Mouse (Mus musculus) cerebellum, postnatal 14 days (tissue): Measurements from ENCODE around the gene Tmprss7.

Experiments used
- DNase-seq, 2 experiments: peaks; one replicate each; pipeline ENCODE4 v3.0.0; 2021; ENCODE audit warnings: mixed read lengths in 2 of 2

Tmprss7 gene

DNA sequence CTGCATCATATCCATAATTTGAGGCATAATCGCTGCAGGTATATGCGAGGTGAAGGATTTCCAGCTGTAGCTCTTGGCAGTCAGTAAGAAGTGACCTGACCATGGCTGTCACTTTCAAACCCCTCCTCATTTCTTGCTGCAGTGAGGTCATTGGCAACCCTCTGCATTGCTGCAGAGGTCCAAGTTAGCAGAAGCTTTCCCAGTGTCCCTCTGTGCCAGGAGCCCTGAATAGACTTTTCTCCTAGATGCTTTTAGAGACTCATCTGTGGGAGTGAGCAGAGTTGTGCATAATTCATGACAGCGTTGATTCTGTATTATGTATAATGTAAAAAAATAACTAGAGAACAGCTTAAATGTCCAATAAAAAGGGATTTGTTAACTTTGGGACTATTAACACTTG, 8.2 kb downstream of the Tmprss7 start:
- no peak for DNase-seq

DNA sequence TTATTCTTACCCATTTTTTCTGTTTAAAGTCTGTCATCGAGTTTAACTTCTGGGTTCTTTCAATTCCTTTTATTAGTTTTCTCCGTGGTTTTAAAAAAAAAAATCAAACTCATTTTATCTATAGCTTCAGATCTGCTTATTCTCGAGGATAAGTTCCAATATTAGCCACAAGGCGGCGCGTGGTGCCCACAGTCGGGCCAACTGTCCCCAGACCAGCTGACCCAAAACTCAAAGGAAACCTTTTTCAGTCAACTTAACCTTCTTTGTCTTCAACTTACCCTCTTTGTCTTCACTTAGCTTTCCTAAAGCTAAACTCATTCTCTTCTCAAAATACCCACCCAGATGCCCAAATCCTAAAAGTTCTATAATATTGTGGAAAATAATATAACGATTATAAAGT, 8.6 kb downstream of the Tmprss7 start:
- peak; percentile 92 to 94 for DNase-seq

GRCm38 (mm10) chr16:45676462-45676861, 17.0 kb downstream of the Tmprss7 start:
- no peak for DNase-seq

- DNase-seq = no peak
Observed at GRCm38 (mm10) chr16:45670005-45670404, 23.5 kb downstream of the Tmprss7 start.

GRCm38 (mm10) chr16:45668178-45668577, 25.3 kb downstream of the Tmprss7 start:
- no peak for DNase-seq

DNA sequence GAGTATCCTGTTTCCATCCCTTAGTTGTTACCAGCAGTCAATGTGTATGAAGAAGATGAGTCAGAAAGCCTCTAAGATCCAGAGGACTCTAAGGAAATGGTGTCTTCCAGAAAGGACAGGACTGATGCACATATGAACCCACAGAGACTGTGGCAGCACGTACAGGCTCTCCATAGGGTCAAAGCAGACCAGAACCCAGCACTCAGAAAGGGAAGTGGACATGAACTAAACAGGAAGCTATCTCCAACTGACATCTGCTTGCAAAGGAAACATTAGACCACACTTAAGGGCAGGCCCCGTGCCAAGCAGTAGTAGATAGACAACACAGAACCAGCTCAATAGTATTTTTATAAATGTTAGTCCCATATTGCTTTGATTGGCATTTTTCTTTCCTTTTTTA, 27.3 kb downstream of the Tmprss7 start:
- DNase-seq = no peak

DNA sequence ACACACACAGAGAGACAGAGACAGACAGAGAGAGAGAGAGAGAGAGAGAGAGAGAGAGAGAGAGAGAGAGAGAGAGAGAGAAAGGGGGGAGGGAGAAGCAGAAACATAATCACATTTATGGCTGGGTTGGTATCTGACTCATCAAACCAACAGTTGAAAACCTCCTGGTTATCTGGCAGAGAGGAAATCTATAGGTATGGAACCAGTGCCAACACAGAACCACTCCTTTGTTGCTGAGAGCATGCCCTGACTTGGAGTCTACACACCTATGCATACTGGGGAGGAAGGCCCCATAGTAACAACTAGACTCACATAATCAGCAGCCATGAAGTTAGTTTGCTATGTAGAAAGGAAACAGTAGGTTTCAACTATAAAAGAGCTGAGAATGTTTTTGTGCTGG, 31.1 kb downstream of the Tmprss7 start:
- no peak for DNase-seq

DNA sequence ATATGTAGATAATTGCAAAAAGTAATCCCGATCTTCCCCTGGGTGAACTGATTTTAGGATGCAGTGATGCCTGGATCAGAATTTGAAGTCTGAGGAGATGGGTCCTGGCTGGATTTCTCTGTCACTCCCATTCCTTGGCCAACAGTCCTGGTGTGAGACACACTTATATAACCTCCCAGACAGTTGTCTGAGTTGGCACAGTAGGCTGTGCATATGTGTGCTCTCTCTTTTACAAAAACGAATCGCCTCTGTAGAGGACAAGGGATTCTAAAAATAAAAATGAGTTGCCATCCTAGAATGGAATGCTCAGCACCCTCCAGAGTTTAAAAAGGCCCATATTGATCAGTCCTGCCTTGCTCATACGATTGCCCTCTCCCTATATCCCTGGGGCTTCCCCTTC, 33.9 kb downstream of the Tmprss7 start:
- DNase-seq = peak; percentile 8 to 41

- DNase-seq = no peak
Observed at GRCm38 (mm10) chr16:45658248-45658647, 35.2 kb downstream of the Tmprss7 start.

- DNase-seq = no peak
Observed at GRCm38 (mm10) chr16:45657574-45658159, 35.8 kb downstream of the Tmprss7 start.

- no peak for DNase-seq
Observed at GRCm38 (mm10) chr16:45654465-45654864, 39.0 kb downstream of the Tmprss7 start.

DNA sequence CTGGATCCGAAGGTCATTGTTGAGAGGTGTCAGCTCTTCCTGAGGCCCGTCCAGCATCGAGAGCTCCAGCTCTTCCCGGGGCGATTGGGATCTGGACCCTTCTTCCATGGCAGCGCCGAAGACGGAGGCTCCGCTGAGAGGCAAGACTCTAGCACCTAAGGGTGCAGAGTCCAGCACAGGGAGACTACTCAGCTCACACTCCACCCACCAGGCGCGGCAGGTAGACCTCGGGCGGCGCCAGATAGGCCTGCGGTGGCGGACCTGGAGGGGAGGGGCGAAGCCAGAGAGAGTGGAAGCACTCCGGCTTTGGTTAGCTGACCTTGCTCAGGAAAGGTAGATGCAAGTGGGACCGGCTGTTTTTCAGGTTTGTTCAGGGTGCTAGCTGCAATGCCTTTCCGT, 39.5 kb downstream of the Tmprss7 start, which contains the start of gene BC016579:
Gene BC016579, minus strand, starts transcription at position 135 of the 399 bp plus-strand sequence.
- DNase-seq = peak; percentile 8 to 9

DNA sequence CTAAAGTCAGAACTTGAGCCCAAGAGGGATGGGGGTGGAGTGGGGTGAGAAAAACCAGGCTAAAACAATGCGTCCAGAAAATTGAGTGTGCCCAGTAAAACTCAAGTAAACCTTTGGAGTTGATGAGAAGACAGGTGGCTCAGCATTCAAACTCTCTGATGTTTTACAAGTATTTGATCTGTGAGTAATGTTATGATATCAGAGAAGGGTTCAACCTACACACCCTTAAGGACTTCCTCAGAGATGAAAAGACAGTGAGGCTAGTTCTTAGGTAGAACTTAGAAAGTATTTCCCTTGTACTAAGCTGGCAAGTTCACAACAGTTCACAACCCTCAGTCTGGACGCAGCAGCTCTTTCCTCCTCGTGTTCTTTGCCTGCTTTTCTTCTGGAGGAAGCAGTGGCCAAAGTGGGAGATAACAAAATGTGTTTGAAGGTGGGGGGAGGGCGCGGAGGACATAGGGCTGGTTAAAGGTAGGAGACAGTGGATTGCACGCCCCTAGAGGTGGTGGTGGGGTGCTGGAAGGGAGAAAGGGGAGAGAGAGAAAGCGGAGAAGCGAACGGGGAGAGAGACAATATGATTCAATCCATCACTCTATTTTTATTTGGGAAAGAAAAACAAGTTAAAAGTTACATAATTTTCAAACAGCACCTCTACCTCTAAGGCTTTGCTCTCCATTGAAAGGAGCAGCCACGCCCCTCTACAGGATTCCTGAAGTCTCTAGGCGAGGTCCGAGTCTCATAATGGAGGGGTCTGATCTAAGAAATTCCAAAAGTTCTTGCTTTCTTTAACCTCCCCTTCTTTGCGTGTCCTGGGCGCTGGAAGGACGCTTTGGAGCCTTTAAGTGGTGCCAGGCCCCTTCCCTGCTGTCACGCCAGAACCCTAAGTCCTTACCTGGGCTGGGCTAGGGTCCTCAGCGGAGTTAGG, 40.2 kb downstream of the Tmprss7 start:
- DNase-seq = no peak

DNA sequence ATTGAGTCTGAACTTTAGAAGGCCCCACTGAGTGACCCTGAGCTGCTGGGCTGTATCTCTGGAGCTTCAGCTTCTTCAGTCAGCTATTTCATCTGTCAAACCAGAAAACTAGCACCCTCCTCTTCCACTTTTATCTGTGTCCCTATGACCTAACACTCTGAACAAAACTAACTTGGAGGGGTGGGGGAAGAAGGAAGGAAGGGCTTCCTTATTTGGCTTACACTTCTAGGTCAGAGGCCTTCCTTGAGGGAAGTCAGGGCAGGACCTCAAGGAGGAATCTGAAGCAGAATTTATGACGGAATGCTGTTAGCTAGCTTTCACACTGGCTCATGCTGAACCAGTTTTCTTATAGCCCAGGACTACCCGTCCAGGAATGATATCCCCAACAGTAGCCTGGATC, 42.0 kb downstream of the Tmprss7 start:
- no peak for DNase-seq

DNA sequence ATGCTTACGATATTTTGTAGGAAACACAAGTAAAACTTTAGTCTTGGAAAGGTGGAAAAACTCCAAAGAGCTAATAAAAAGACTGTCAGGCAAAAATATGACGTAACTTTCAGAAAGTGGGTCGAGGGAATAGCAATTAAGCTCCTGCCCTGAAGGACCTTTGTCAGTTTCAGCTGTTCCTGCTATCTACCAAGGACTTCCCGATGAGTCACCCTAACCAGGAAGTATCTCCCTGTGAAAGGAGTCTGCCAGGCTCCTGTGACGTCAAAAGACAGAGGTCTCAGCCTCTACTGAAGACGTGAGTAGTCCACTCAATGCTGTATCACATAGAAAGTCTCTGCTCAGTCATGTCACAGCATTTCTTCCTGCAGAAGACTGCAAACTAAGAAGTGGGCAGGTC, 49.1 kb downstream of the Tmprss7 start:
- DNase-seq = no peak

DNA sequence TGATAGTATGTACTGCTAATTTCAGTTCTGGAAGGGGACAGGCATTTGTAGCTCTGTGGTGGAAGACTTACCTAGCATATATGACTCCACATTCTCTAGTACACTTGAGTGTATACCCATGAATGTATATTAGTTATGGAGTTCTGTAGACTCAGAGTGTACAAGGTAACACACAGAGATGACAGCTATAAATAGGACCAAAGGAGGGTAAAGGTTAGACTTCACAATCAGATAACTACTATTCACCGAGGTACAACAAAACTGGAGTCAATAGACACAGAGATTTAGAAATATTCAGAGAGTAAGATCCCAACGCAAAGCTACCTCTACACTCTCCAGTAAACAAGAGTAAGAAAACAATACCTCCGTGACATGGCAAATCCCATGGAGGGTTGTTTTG, 49.5 kb downstream of the Tmprss7 start:
- no peak for DNase-seq

DNA sequence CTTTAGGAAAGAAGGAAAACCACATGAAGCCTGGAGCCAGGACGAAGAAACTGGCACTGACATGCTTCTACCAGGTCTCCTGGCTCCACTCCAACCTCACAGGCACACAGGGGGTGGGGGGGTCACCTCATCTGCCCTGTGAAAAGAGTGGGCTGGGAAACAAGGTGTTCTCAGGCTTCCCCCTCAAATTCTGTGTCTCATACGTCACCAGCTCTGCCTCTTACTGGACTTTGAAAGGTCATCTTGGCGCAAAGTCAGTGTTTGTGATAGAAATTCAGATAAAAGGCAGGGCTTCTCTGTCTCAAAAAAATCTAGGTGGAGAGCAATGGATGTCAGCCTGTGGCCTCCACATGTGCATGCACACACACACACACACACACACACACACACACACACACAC, 52.2 kb downstream of the Tmprss7 start:
- DNase-seq = no peak

DNA sequence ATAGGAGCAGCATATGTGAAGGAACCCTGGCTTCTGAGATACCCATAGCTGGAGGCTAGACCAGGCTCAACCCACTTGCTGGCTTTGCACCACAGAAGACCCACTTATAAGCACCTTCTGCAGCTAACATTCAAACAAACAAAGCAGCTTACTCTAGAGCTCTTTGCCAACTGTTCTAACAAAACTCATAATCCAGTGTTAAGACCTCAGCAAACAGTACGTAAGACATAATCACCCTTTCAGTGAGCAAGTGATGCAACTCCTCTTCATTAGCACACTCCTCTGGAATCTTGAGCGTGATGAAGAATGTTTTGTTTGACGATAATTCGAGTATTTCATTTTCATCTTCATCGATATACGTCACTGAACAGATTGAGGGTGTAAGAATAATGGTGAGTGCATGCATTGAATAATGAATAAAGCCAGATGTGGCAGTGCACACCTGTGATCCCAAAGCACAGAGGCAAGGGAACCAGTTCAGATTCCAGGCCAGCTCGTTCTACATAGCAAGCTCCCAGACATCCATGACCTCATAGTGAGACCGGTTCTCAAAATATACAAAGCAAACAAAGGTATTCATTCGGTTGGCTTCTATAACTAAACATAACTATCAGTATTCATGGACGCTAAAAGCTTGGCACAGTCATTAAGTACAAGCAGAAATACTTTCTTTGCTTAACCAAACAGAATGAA, 53.2 kb downstream of the Tmprss7 start:
- DNase-seq = no peak

DNA sequence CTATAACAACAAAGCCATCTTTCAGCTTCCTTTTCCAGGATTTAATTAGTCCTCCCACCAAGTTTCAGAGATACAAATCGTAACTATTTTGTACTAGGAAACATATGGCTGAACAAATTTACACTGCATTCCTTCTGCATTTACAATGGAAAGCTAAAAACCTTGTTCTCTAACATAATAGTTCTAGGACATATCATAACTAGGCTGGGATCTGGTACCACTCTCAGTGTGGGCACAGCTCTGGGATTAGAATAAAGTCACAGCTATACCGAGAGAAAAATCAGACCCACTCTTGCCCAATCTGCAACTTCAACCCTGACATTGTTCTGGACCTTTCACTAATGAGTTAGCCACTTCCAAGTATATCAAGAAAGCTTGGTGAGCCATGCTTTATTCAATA, 57.6 kb downstream of the Tmprss7 start:
- no peak for DNase-seq

DNA sequence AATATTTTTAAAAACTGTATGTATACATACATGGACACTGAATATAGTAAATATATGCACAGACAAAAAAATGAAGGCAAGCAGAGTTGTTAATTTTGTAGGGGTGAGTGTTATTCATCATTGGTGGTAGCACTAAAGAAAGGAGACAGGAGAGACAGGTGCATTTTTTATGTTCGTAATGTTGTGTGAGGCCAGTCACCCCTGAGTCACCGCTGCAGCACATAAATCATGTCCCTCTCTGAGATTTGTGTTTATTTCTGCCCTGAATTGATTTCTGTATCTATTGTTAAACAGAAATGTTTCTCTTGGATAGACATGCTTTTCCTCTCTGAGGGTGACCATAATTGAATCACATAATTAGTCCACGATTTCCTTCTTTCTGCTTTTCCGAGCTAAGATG, 61.0 kb downstream of the Tmprss7 start:
- no peak for DNase-seq

- DNase-seq = peak; percentile 85
Observed at GRCm38 (mm10) chr16:45630347-45630960, 63.0 kb downstream of the Tmprss7 start.

DNA sequence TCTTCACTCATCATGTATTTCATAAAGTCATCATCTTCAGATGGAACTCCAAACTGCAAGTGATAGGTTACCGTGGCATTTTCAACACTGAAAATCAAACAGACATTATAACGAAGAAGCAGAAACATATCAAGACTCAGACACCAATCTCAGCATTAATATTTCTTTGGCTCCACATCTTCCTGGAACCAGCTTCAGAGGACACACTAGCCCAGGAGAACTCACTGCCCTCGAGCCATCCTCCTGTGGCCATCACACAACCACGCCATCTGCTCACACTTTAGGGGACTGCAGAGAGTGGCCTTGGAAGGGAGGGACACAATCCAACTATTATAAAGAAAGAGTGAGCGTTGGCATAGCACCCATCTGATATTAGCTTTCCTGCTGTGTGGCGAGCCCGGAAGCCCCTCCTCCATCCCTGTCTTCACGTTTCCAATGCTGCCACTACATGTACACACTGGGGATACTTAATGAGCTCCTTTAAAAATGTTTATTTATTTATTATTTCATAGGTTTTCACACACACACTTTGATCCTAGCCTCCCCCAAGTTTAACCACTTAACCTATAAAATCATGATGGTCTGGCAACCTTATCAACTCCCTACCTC, 63.9 kb downstream of the Tmprss7 start:
- peak; percentile 6 to 48 for DNase-seq

DNA sequence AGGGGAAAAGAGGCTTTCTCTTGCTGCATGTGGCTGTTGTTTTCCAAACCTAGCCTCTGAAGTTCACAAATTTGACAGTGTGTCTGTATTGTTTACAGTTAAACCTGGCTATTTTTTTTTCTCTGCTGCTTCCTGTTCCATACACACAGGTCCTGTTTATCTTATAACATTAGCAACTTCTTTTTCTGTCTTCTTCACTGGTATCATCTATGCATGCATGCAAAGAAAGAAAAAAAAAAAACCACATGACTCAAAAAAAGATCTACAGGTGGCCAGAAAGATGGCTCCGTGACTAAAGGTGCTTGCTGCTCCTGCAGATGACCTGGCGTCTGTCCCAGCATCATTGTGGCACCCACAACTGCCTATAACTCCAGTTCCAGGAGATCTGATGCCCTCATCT, 68.1 kb downstream of the Tmprss7 start:
- DNase-seq = no peak
